Mouse (Mus musculus) layer of hippocampus, adult 2 months (tissue): ENCODE measurements around the gene H2afv. TPM values are rescaled to one million over a fixed set of nuclear protein-coding genes. Genes with fewer than 3 reads are reported as not detected.
"Not testable (repeated sequence)": the region's sequence is repeated elsewhere in the genome, so short reads cannot be mapped to it uniquely, and the experiment has no call there.

ENCODE experiments used
- DNase-seq, 2 experiments: peaks; one replicate each; pipeline ENCODE4 v3.0.0; 2022; ENCODE audit warnings: low spot score in 2 of 2
- H3K27ac ChIP-seq: fragments of 200-600 bp; 2 replicates; pipeline ENCODE4 v1.8.1; 2022
- H3K4me3 ChIP-seq: fragments of 200-600 bp; 2 replicates; pipeline ENCODE4 v1.8.1; 2022; ENCODE audit warnings: mild to moderate bottlenecking
- CTCF ChIP-seq: fragments of 200-600 bp; conservative IDR thresholded peaks from 2 replicates; pipeline ENCODE4 v1.8.1; 2022; ENCODE audit warnings: antibody characterized with exemption, mild to moderate bottlenecking, moderate library complexity
- total RNA-seq, 2 experiments: library from RNA; stranded (reverse); gene quantifications; 2 replicates each; pipeline ENCODE4 v1.2.3; 2021

The H2afv gene
- total RNA-seq, 2 experiments from 2014 or later, result 43.6 to 47.3 TPM

DNA sequence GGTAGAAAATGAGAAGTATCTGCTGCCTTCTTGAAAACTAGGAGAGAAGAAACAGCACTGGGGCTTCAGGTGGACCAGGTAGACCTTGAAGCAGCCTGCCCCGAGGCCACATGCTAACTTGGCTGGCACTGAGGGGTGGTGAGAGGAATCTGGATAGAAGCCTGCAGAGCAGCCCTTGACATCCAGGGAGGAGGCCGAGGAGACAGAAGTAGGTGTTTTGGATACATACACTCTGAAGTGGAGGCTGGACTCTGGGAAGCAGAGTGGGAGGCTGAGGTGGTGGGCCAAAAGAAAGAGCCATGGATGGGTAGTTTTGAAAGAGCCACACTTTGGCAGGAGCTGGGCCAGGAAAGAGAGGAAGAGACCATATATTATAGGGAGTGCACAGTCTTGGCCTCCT is 35.0 kb upstream of the H2afv start:
- TF ChIP-seq CTCF, result no peak
- no peak overlapping the region for H3K4me3 ChIP-seq
- H3K27ac ChIP-seq, result no peak overlapping the region
- no peak for DNase-seq

DNA sequence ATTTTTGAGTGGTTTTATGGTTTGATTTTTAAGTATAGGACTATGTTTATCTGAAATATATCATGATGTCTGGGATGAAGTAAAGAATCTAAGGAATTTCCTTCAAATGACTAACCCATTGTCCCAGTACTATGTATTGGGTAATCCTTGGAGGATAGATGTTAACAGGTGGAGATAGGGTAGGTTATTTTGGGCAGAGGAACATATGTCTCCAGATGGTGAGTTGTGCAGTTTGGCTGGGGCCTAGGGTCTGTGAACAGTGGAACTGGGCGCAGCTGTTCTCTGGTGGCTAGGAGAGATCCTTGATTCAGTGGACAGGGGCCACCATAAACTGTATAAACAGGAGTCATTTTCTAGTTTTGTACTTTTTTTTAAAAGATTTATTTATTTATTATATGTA is 33.1 kb upstream of the H2afv start:
- no peak for TF ChIP-seq CTCF
- H3K4me3 ChIP-seq, result no peak overlapping the region
- no peak for DNase-seq
- no peak overlapping the region for H3K27ac ChIP-seq

DNA sequence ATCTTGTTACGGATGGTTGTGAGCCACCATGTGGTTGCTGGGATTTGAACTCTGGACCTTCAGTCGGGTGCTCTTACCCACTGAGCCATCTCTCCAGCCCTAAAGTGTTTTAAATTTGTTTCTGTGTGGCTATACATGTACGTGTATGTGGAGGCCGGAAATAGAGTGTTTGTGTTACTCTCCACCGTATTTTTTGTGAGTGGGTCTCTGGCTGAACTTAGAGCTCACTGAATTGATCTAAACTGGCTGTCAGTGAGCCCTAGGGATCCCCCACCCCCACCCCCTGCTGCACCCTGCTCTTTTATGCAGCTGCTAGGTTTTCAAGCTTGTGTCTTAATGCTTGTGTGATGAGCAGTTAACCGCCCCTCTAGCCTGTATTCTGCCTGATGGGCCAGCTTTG is 32.6 kb upstream of the H2afv start:
- no peak overlapping the region; the same call in 1 of the 2 replicates for H3K4me3 ChIP-seq
- H3K27ac ChIP-seq, result no peak overlapping the region; the same call in 1 of the 2 replicates
- DNase-seq, result no peak
- TF ChIP-seq CTCF, result no peak; the same call in 1 of the 2 replicates

DNA sequence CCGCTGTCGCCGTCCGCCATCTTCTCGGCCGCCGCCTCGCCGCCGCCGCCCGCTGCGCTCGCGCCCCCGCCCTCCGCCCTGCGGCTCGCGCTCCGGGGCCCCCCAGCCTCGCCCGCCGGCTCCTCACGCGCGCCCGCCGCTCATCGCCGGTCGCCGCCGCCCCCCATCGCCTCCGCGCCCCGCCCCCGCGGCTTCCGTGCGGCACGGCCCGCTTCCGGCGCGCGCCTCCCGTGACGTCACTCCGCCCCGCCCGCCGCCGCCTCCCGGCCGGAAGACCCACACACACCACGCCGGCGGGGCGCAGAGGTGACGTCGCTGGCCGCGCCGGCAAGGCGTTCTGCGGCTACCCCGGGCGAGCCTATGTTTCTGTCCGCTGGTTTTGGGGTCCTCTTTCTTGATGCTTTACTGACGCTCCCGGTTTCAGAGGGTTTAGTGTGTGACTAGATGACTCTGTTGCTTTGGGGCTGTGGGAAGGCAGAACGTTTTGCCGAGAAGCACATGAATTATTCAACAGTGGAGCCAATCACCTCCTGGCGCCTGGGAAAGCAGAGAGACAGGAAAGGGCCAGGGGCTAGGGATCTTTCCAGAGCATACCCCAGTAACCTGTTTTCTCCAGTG is 31.7 kb upstream of the H2afv start, which contains the start of gene Purb:
Gene Purb, minus strand, starts transcription at position 51 of the 618 bp plus-strand sequence.
- peak within 1 kb of the TSS; percentile 96 for H3K27ac ChIP-seq
- TF ChIP-seq CTCF, result peak; percentile 33
- peak within 1 kb of the TSS; percentile 86 for H3K4me3 ChIP-seq
- peak; percentile 88 to 95 for DNase-seq

DNA sequence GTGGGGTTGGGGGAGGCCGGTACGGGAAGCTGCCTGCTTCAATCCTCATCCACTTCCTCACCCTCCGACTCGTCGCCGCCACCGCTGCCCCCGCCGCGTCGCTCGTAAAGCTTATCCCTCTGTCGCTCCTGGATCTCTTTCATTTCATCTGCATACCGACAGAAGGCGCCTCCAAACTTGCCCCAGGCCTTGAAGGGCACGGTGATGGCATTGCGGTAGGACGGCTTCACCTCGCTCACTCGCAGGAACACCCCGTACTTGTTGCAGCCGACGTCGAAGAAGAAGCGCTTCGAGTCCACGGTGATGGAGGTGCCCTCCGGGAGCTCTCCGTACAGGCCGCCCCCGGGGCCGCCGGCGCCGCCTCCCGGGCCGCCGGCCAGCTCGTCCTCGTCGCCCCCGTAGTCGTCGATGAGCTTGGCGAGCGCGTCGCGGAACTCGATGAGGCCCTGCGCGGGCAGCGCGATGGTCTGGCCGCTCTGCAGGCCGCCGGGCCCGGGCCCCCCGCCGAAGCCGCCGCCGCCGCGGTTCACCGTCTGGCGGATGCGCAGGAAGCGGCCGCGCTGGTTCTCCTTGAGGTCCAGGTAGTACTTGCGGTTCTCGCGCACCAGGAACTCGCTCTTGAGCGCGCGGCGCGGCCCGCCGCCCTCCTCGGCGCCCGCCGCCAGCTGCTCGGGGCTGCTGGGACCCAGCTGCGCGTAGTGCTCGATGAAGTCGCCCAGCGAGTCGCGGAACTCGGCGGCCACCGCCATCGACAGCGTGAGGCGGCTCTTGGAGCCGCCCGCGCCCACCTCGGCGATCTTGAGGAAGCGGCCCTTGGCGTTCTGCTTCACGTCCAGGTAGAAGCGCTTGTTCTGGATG is 30.9 kb upstream of the H2afv start:
- peak in 1 of 2 experiments; percentile 53 for DNase-seq
- Histone ChIP-seq H3K27ac (peak overlapping the region; percentile 96), H3K4me3 (peak overlapping the region; percentile 83)
- TF ChIP-seq CTCF, result no peak; the same call in 1 of the 2 replicates

DNA sequence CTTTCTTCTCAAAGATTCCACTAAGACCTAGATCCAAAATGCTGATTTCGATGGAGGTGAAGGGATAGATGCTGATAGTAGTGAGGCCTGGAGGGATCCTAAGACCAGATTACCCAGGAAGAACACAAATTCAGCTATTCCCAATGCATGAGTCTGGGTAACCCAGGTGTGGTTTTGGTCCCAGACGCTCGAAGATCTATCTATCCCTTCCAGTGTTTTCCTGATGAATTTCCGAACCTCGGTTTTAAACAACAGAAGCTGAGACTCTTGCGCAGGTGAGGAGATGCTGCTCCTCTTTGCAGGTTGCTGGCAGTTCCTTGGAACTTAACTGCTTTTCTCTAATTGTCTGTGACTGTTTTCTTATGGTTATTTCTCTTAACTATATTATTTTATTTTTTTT is 30.1 kb upstream of the H2afv start:
- no peak for DNase-seq
- TF ChIP-seq CTCF, result no peak
- peak overlapping the region; percentile 96 for H3K27ac ChIP-seq

DNA sequence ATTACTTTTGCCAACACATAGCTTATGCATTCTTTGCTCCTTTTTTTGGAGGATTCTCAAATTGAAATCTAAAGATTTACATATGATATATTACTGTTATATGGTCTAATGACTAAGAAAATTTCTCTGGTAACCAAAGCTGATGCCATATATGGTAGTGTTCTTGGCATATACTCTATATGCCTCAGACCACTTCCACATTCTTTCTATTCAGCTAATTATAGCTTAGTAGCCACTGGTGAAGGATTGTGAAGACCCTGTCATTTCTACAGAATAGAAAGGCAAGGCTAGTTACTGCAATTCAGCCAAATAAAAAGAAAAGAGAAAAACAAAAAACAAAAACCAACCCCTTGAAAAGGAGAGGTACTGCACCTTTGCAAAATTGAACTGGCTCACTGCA is 27.8 kb upstream of the H2afv start:
- no peak; the same call in 1 of the 2 replicates for TF ChIP-seq CTCF
- H3K4me3 ChIP-seq, result peak overlapping the region; percentile 83
- DNase-seq, result no peak
- 0 out of 2 replicates have a peak overlapping the region, but pooled peaks have one; percentile 16 for H3K27ac ChIP-seq

More for the DNA sequence above, 30.1 kb upstream of the H2afv start:
- H3K4me3 ChIP-seq, result peak overlapping the region; percentile 83

DNA sequence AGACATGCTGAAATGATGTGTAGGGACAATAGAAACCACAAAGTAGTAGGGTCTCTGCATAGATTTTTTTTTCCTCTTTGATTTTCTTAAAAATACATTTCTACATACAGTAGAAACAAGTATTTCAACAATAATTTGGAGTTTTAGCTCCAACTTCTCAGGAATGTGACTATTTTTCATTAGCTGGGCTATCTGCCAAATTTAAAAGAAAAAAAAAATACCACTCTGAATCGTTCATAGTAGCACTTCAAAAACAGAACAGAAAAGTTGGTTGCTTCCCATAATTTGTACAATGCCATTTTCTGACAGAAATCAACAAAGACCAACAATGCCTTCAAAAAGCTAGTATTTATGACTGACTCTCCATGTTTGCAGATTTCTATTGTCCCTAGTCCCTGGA is 27.2 kb upstream of the H2afv start:
- no peak for TF ChIP-seq CTCF
- Histone ChIP-seq H3K4me3 (peak overlapping the region; percentile 83), H3K27ac (no peak overlapping the region)
- no peak for DNase-seq

DNA sequence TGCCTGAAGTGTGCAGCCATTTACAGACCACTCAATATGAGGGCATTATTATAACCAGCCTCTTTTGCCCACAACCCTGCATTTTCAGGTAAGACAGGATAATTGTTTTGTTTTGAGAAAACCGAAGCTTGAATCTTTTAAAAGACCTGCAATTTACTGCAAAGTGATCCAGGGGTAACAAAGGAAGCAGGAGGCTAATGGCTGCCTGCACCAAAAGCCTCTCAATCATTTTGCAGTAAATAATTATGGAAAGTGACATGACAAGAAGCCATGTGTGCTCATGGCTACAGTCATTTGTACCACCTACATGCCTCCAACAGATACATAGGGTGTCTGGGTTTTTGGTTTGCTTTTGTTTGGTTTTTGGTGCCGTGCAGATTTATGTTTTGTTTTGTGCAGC is 26.8 kb upstream of the H2afv start:
- TF ChIP-seq CTCF, result no peak
- peak overlapping the region; percentile 83 for H3K4me3 ChIP-seq
- DNase-seq, result no peak
- 0 out of 2 replicates have a peak overlapping the region, but pooled peaks have one; percentile 37 for H3K27ac ChIP-seq

DNA sequence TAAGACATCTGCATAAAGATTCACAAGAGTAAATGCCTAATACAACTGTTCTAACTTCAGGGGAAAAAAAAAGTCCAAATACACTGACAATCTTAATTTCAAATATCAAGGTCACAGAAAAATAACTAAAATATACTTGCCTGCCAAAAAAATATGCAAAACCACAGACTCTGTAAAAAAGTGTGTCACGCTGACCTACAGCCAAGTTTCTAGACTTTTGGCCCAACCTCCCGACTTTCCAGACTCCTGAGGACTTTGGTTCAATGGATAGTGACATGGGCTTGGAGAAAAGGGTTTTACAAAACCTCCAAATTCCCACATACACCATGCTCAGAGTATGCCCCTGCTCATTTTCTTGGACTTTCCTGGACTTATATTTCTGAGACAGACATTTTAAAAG is 24.3 kb upstream of the H2afv start:
- no peak for DNase-seq
- Histone ChIP-seq H3K4me3 (no peak overlapping the region), H3K27ac (no peak overlapping the region)
- no peak for TF ChIP-seq CTCF

DNA sequence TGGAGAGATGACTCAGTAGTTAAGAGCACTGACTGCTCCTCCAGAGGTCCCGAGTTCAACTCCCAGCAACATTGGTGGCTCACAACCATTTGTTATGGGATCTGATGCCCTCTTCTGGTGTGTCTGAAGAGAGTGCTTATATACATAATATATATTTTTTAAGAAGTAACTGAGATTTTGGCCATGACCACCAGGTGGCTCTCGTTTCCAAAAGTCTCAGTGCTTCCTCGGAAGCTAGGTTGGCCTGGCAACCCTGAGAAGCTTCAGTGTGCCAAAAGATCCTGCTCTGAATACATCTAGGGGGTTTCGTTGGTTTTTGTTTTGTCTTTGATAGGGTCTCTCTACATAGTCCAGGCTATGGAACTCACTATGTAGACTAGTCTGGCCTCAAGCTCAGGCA is 20.9 kb upstream of the H2afv start:
- DNase-seq, result peak; percentile 63 to 72
- H3K4me3 ChIP-seq, result no peak overlapping the region

DNA sequence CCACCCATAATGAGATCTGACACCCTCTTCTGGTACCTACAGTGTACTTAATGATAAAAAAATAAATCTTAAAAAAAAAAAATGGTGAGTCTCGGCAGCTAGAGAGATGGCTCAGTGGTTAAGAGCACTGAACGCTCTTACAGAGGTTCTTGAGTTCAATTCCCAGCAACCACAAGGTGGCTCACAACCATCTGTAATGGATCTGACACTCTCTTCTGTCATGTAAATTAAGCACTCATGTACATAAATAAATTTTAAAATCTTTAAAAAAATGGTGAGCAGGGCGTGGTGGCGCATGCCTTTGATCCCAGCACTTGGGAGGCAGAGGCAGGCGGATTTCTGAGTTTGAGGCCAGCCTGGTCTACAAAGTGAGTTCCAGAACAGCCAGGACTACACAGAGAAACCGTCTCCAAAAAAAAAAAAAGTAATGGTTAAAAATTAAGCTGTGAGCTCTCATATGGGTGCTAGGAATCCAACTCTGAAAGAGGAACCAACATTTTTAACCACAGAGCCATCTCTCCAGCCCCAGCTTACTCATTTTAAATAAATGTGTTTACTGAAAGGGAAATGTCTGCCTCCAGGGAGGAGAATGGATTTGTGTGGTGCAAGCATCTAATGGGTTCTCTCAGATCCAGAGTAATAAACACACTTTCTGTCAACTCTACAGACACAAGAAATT is 19.1 kb upstream of the H2afv start:
- TF ChIP-seq CTCF, result peak; percentile 35
- no peak overlapping the region for H3K27ac ChIP-seq
- H3K4me3 ChIP-seq, result no peak overlapping the region
- no peak for DNase-seq

More for the DNA sequence above, 20.9 kb upstream of the H2afv start:
- H3K27ac ChIP-seq, result no peak overlapping the region
- peak; percentile 80 for TF ChIP-seq CTCF

DNA sequence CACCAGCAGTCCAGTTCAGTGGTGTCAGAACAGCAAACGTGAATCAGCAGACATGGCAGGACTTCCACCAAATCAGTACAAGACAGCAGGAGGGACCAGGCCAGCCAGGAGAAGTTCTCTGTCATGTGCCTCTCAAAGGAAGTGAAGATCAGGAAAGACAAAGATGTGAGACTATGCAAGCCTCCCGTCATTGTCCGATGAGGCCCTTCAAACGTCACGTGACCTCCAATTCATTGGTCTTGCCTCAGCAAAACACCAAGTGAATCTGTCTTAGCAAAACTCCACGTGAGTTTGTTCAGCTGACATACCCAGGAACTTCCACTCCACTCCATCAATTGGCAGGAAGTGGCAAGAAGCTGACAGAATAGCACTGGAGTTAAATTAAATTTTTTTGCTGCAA is 11.8 kb upstream of the H2afv start:
- H3K27ac ChIP-seq, result no peak overlapping the region
- TF ChIP-seq CTCF, result no peak
- no peak overlapping the region for H3K4me3 ChIP-seq
- DNase-seq, result no peak

DNA sequence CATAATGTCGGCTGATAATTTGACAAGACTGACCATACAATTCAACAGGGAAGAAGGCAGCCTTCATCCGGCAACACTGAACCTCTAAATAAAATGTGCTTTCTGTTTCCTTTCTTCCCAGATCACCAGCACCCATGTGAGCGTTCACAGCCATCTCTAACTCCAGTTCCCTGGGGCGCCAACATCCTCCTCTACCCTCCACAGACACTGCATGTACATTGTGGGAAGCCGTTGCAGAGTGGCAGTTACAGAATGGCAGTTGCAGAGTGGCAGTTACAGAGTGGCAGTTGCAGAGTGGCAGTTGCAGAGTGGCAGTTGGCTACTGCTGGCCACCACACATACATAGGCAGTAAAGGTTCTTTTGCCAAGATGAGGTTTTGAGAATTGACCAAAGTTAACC is 3.9 kb upstream of the H2afv start:
- not testable (repeated sequence) for H3K4me3 ChIP-seq, DNase-seq, H3K27ac ChIP-seq
